Mouse (Mus musculus): ENCODE measurements at regions not wholly inside any gene's neighbourhood (a gene's known extent, or its start where the extent isn't known, plus 50 kb on each side); places are given as distances from the start of the nearest gene placed in this dataset.

DNA sequence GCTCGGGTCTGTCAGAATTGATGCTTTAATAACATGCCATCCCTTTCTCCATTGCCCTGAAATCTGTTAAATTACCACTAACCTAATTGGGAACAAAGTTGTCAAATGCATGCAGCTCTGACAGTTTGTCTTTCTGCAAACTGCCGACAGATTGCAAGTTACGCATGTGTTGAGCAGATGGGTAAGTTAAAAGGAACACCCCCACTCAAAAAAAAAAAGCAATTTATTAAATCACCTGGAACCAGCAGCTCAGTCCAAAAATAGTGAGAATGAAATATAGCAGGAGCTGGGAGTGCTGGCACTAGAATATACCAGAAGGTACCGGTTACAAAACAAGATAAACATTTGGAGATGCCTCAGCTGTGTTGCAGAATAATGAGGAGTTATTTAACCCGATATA, 184.2 kb upstream of the Gm12695 start:
- intact Hi-C loops (cut with DNase I): no loop called here

DNA sequence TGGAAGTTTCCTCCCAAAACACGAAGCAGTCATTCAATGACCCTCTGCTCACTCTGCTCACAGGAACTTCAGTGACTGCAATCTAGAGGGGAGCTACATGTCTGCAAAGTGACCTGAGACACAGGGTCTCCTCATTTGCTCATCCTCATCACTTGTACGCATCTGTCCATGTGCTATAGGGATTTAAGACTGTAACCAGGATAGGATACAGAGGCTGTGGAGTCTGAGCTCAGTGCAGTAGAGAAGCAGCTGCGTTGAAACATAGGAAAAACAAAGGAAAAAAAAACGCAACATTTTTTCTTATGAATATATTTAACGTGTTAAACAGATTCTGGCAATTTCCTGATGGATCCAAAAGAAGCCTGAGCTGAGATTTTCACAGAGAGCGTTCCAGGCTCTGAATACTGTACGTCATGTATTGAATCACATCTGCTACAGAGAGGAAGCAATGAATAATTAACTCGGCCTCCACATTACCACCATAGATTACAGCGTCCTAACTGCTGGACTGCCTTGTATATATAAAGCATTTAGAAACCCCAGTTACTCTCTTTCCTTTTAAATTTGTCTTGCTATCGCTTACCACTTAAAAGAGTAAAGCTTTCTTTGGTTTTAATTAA, 183.7 kb upstream of the Gm12695 start:
- DNase-seq (ENCODE audit: low spot score): no peak
- intact Hi-C loops (cut with DNase I): no loop called here

More for the DNA sequence above, 184.2 kb upstream of the Gm12695 start:
- DNase-seq (ENCODE audit: low spot score): no peak
